8 mouse cellular contexts compared by ENCODE assay signal in the genomic region with DNA sequence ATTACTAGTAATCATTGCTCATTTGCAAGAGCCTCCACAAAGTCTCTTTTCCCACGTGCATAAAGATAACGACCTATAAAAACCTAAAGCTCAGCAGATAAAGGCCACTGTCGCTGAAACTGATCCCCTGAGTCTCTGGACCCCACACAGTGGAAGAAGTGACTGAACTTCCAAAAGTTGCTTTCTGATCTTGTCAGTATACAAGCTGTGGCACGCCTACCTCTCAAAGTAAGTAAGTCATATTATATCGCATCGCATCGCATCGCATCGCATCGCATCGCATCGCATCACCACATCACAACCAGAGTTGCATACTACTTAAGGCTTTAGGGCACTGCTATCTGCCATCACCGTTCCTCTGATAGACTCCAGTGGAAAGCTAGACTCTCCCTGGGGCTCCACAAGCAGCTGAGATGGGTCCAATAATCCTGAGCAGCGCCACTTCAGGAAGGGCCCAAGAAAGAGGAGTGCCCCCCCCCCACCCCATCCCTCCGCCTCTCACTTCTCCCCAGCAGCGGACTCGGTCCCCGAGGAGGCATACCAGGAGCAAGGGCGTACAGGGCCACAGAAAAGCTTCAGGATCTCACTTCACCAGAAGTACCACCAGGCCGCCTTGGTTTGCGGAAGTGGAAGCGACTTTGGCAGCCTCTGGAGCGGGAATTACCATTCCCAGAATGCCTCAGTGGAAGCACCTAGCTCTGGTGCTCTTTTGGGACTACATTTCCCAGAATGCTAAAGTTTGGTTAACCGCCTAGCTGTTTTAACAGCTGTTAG. TPM values are rescaled to one million over a fixed set of nuclear protein-coding genes. Genes with fewer than 3 reads are reported as not detected.
DNase-seq lines count a peak whose midpoint lies in the region; ATAC-seq and TF ChIP-seq lines count a peak whose summit lies in the region.

No protein-coding gene starts in this region.

- 14% methylated on average over 24 of the region's 24 CpGs for WGBS in heart, embryonic 10.5 days
- 11% methylated on average over 24 of the region's 24 CpGs for WGBS in kidney, embryonic 14.5 days
- WGBS in limb, embryonic 13.5 days = 13% methylated on average over 24 of the region's 24 CpGs
- WGBS in midbrain, embryonic 14.5 days = 15% methylated on average over 24 of the region's 24 CpGs
- 13% methylated on average over 24 of the region's 24 CpGs for WGBS in stomach, embryonic 15.5 days

- no peaks in the 10 kb centered on the region for H3K79me2 ChIP-seq in C2C12 (ENCODE audit: control insufficient read depth, insufficient read depth)

- peak overlapping the region; percentile 83 for H3ac ChIP-seq in C2C12 (ENCODE audit: control insufficient read depth, insufficient read length, low read depth)

- no peaks in the 10 kb centered on the region for H3K9me3 ChIP-seq in heart, embryonic 10.5 days
- no peaks in the 10 kb centered on the region for H3K9me3 ChIP-seq in kidney, embryonic 14.5 days (ENCODE audit: control insufficient read depth, low read length)
- H3K9me3 ChIP-seq in limb, embryonic 13.5 days = no peaks in the 10 kb centered on the region
- H3K9me3 ChIP-seq in midbrain, embryonic 14.5 days (ENCODE audit: control insufficient read depth, low read length) = no peaks in the 10 kb centered on the region
- H3K9me3 ChIP-seq in stomach, embryonic 15.5 days = no peaks in the 10 kb centered on the region

- peak overlapping the region; percentile 30 for H3K4me3 ChIP-seq in C2C12 (ENCODE audit: insufficient read depth, poor library complexity, severe bottlenecking)
- H3K4me3 ChIP-seq in embryonic fibroblast, embryonic 13.5 days (ENCODE audit: insufficient read depth, low read length) = peak overlapping the region; percentile 63
- peak overlapping the region; percentile 77 for H3K4me3 ChIP-seq in heart, embryonic 10.5 days
- H3K4me3 ChIP-seq in kidney, embryonic 14.5 days (ENCODE audit: low read length) = peak overlapping the region; percentile 63
- peak overlapping the region; percentile 66 for H3K4me3 ChIP-seq in limb, embryonic 13.5 days
- peak overlapping the region; percentile 53 for H3K4me3 ChIP-seq in midbrain, embryonic 14.5 days (replicated peaks; ENCODE audit: low read depth, low read length)
- H3K4me3 ChIP-seq in stomach, embryonic 15.5 days (replicated peaks) = peak overlapping the region; percentile 61

- no peak overlapping the region for H3K27ac ChIP-seq in embryonic fibroblast, embryonic 13.5 days (ENCODE audit: insufficient read depth, low read length)
- peak overlapping the region; percentile 95 for H3K27ac ChIP-seq in heart, embryonic 10.5 days
- H3K27ac ChIP-seq in kidney, embryonic 14.5 days (ENCODE audit: low read depth, low read length) = peak overlapping the region; percentile 63; the same call in 1 of the 2 replicates
- peak overlapping the region; percentile 44; the same call in 1 of the 2 replicates for H3K27ac ChIP-seq in limb, embryonic 13.5 days
- peak overlapping the region; percentile 58; the same call in 1 of the 2 replicates for H3K27ac ChIP-seq in midbrain, embryonic 14.5 days (replicated peaks; ENCODE audit: low read depth, low read length)
- H3K27ac ChIP-seq in stomach, embryonic 15.5 days = peak overlapping the region; percentile 67

- DNase-seq in brain, adult 2 months (ENCODE audit: low read depth, low spot score) = peak; percentile 97
- peak; percentile 92 for DNase-seq in heart, embryonic 10.5 days (ENCODE audit: low spot score)
- peak; percentile 92 for DNase-seq in midbrain, embryonic 14.5 days

- H3K79me3 ChIP-seq in C2C12 (ENCODE audit: low read depth) = no peaks in the 10 kb centered on the region

- TF ChIP-seq CTCF in C2C12 (IDR thresholded peaks at IDR 0.05; ENCODE audit: control insufficient read depth, insufficient read depth, insufficient read length) = no peak
- no peak for TF ChIP-seq CTCF in embryonic fibroblast, embryonic 13.5 days (IDR thresholded peaks at IDR 0.05; ENCODE audit: borderline replicate concordance, insufficient read depth, low read length)

- H3K27me3 ChIP-seq in C2C12 (ENCODE audit: control insufficient read depth, insufficient read depth, insufficient read length) = peaks cover 4% of the 10 kb centered on the region
- H3K27me3 ChIP-seq in heart, embryonic 10.5 days (ENCODE audit: insufficient read depth, poor library complexity, severe bottlenecking) = no peaks in the 10 kb centered on the region
- no peaks in the 10 kb centered on the region for H3K27me3 ChIP-seq in kidney, embryonic 14.5 days (ENCODE audit: control insufficient read depth, insufficient read depth, low read length)
- H3K27me3 ChIP-seq in limb, embryonic 13.5 days = no peaks in the 10 kb centered on the region
- H3K27me3 ChIP-seq in midbrain, embryonic 14.5 days (ENCODE audit: control insufficient read depth, insufficient read depth, low read length) = no peaks in the 10 kb centered on the region
- H3K27me3 ChIP-seq in stomach, embryonic 15.5 days (replicated peaks) = no peaks in the 10 kb centered on the region

- H3K9ac ChIP-seq in kidney, embryonic 14.5 days (ENCODE audit: low read depth, low read length) = peak overlapping the region; percentile 82
- peak overlapping the region; percentile 89 for H3K9ac ChIP-seq in limb, embryonic 13.5 days
- peak overlapping the region; percentile 70 for H3K9ac ChIP-seq in midbrain, embryonic 14.5 days (replicated peaks; ENCODE audit: low read length)
- H3K9ac ChIP-seq in stomach, embryonic 15.5 days = peak overlapping the region; percentile 62

- H3K4me2 ChIP-seq in kidney, embryonic 14.5 days (replicated peaks; ENCODE audit: low read depth, low read length) = peak overlapping the region; percentile 41
- peak overlapping the region; percentile 77 for H3K4me2 ChIP-seq in limb, embryonic 13.5 days (replicated peaks)
- H3K4me2 ChIP-seq in midbrain, embryonic 14.5 days (ENCODE audit: low read length) = peak overlapping the region; percentile 71
- H3K4me2 ChIP-seq in stomach, embryonic 15.5 days = peak overlapping the region; percentile 66

- no peaks in the 10 kb centered on the region for H3K4me1 ChIP-seq in embryonic fibroblast, embryonic 13.5 days (ENCODE audit: control insufficient read depth, insufficient read depth, low read length)
- H3K4me1 ChIP-seq in heart, embryonic 10.5 days = peaks cover 4% of the 10 kb centered on the region; the same call in 1 of the 2 replicates
- no peaks in the 10 kb centered on the region for H3K4me1 ChIP-seq in kidney, embryonic 14.5 days (ENCODE audit: control insufficient read depth, insufficient read depth, low read length)
- H3K4me1 ChIP-seq in limb, embryonic 13.5 days = peaks cover 8% of the 10 kb centered on the region
- H3K4me1 ChIP-seq in midbrain, embryonic 14.5 days (ENCODE audit: control insufficient read depth, insufficient read depth, low read length) = peaks cover 5% of the 10 kb centered on the region; the same call in 1 of the 2 replicates
- 0 out of 2 replicates have a peak, but pooled peaks cover 3% of the 10 kb centered on the region for H3K4me1 ChIP-seq in stomach, embryonic 15.5 days

- peak; percentile 78 for TF ChIP-seq POLR2A in embryonic fibroblast, embryonic 13.5 days (IDR thresholded peaks at IDR 0.05; ENCODE audit: low read depth, low read length)

- peak; percentile 93 for ATAC-seq in kidney, embryonic 14.5 days (ENCODE audit: low FRiP score, low TSS enrichment)
- peak; percentile 92 for ATAC-seq in limb, embryonic 13.5 days (ENCODE audit: low FRiP score, low read depth)
- peak; percentile 88 for ATAC-seq in midbrain, embryonic 14.5 days (ENCODE audit: low FRiP score, low TSS enrichment)
- ATAC-seq in stomach, embryonic 15.5 days (ENCODE audit: insufficient read depth, low FRiP score, low read depth) = peak; percentile 77

- H3K36me3 ChIP-seq in C2C12 (ENCODE audit: control insufficient read depth, insufficient read depth) = no peaks in the 10 kb centered on the region
- peaks cover 33% of the 10 kb centered on the region for H3K36me3 ChIP-seq in heart, embryonic 10.5 days
- H3K36me3 ChIP-seq in kidney, embryonic 14.5 days (ENCODE audit: control insufficient read depth, insufficient read depth, low read length) = peaks cover 23% of the 10 kb centered on the region
- peaks cover 33% of the 10 kb centered on the region for H3K36me3 ChIP-seq in limb, embryonic 13.5 days
- H3K36me3 ChIP-seq in midbrain, embryonic 14.5 days (ENCODE audit: control insufficient read depth, insufficient read depth, low read length) = peaks cover 17% of the 10 kb centered on the region
- peaks cover 22% of the 10 kb centered on the region for H3K36me3 ChIP-seq in stomach, embryonic 15.5 days

RNA-seq across cellular contexts. Expression of a gene that starts 3.6 kb away (rescaled TPM):
- 2.0 TPM for polyA plus RNA-seq in C2C12 (2012; fragmentation: generic; extraction: Trizol)
- 12.4 and 14.0 TPM in 2 replicates for polyA plus RNA-seq in embryonic fibroblast, embryonic 13.5 days (2011; ENCODE audit: insufficient read length, low read depth, missing spikeins)
- polyA plus RNA-seq in heart, embryonic 10.5 days (2016; fragmentation: Nextera tagmentation; extraction: Ambion mirVana) = 7.3 and 8.4 TPM in 2 replicates
- polyA plus RNA-seq in kidney, embryonic 14.5 days (2014; fragmentation: Nextera tagmentation; extraction: Ambion mirVana) = 6.8 and 12.0 TPM in 2 replicates
- 10.5 and 11.3 TPM in 2 replicates for polyA plus RNA-seq in limb, embryonic 13.5 days (2015; fragmentation: Nextera tagmentation; extraction: Ambion mirVana)
- 3.1 and 6.6 TPM in 2 replicates for polyA plus RNA-seq in midbrain, embryonic 14.5 days (2014; fragmentation: Nextera tagmentation; extraction: Ambion mirVana)
- polyA plus RNA-seq in stomach, embryonic 15.5 days (2015; fragmentation: Nextera tagmentation; extraction: Ambion mirVana) = 8.5 and 9.2 TPM in 2 replicates

RNA-seq across cellular contexts. Expression of a gene that starts 29.7 kb away (rescaled TPM):
- 0.26 TPM for polyA plus RNA-seq in C2C12 (2012; fragmentation: generic; extraction: Trizol)
- 3.6 and 3.7 TPM in 2 replicates for polyA plus RNA-seq in embryonic fibroblast, embryonic 13.5 days (2011; ENCODE audit: insufficient read length, low read depth, missing spikeins)
- polyA plus RNA-seq in heart, embryonic 10.5 days (2016; fragmentation: Nextera tagmentation; extraction: Ambion mirVana) = 4.4 and 4.6 TPM in 2 replicates
- 1.7 and 5.0 TPM in 2 replicates for polyA plus RNA-seq in kidney, embryonic 14.5 days (2014; fragmentation: Nextera tagmentation; extraction: Ambion mirVana)
- 6.1 and 6.9 TPM in 2 replicates for polyA plus RNA-seq in limb, embryonic 13.5 days (2015; fragmentation: Nextera tagmentation; extraction: Ambion mirVana)
- 2.7 and 3.7 TPM in 2 replicates for polyA plus RNA-seq in midbrain, embryonic 14.5 days (2014; fragmentation: Nextera tagmentation; extraction: Ambion mirVana)
- polyA plus RNA-seq in stomach, embryonic 15.5 days (2015; fragmentation: Nextera tagmentation; extraction: Ambion mirVana) = 5.1 and 5.6 TPM in 2 replicates

RNA-seq across cellular contexts. Expression of a gene that starts 32.8 kb away (rescaled TPM):
- not detected for polyA plus RNA-seq in C2C12 (2012; fragmentation: generic; extraction: Trizol)
- polyA plus RNA-seq in embryonic fibroblast, embryonic 13.5 days (2011; ENCODE audit: insufficient read length, low read depth, missing spikeins) = 1.0 and 2.5 TPM in 2 replicates
- polyA plus RNA-seq in heart, embryonic 10.5 days (2016; fragmentation: Nextera tagmentation; extraction: Ambion mirVana) = 4.7 and 5.0 TPM in 2 replicates
- 4.1 and 6.1 TPM in 2 replicates for polyA plus RNA-seq in kidney, embryonic 14.5 days (2014; fragmentation: Nextera tagmentation; extraction: Ambion mirVana)
- 5.6 and 7.1 TPM in 2 replicates for polyA plus RNA-seq in limb, embryonic 13.5 days (2015; fragmentation: Nextera tagmentation; extraction: Ambion mirVana)
- polyA plus RNA-seq in midbrain, embryonic 14.5 days (2014; fragmentation: Nextera tagmentation; extraction: Ambion mirVana) = 2.5 and 4.3 TPM in 2 replicates
- polyA plus RNA-seq in stomach, embryonic 15.5 days (2015; fragmentation: Nextera tagmentation; extraction: Ambion mirVana) = 5.5 and 6.3 TPM in 2 replicates

RNA-seq across cellular contexts. Expression of a gene that starts 46.9 kb away (rescaled TPM):
- polyA plus RNA-seq in C2C12 (2012; fragmentation: generic; extraction: Trizol) = 0.25 TPM
- 2.8 and 3.0 TPM in 2 replicates for polyA plus RNA-seq in embryonic fibroblast, embryonic 13.5 days (2011; ENCODE audit: insufficient read length, low read depth, missing spikeins)
- 1.8 and 2.5 TPM in 2 replicates for polyA plus RNA-seq in heart, embryonic 10.5 days (2016; fragmentation: Nextera tagmentation; extraction: Ambion mirVana)
- polyA plus RNA-seq in kidney, embryonic 14.5 days (2014; fragmentation: Nextera tagmentation; extraction: Ambion mirVana) = 1.6 and 3.5 TPM in 2 replicates
- polyA plus RNA-seq in limb, embryonic 13.5 days (2015; fragmentation: Nextera tagmentation; extraction: Ambion mirVana) = 5.4 and 5.5 TPM in 2 replicates
- polyA plus RNA-seq in midbrain, embryonic 14.5 days (2014; fragmentation: Nextera tagmentation; extraction: Ambion mirVana) = 6.2 and 6.6 TPM in 2 replicates
- polyA plus RNA-seq in stomach, embryonic 15.5 days (2015; fragmentation: Nextera tagmentation; extraction: Ambion mirVana) = 3.5 and 4.3 TPM in 2 replicates
